Mouse (Mus musculus) layer of hippocampus, adult 2 months (tissue): ENCODE results near the gene Foxd2. TPM values are rescaled to one million over a fixed set of nuclear protein-coding genes. Genes with fewer than 3 reads are reported as not detected.

Experiments used
- DNase-seq, 2 experiments: peaks; one replicate each; pipeline ENCODE4 v3.0.0; 2022; ENCODE audit warnings: low spot score in 2 of 2
- H3K27ac ChIP-seq: fragments of 200-600 bp; 2 replicates; pipeline ENCODE4 v1.8.1; 2022
- H3K4me3 ChIP-seq: fragments of 200-600 bp; 2 replicates; pipeline ENCODE4 v1.8.1; 2022; ENCODE audit warnings: mild to moderate bottlenecking
- CTCF ChIP-seq: fragments of 200-600 bp; conservative IDR thresholded peaks from 2 replicates; pipeline ENCODE4 v1.8.1; 2022; ENCODE audit warnings: antibody characterized with exemption, mild to moderate bottlenecking, moderate library complexity
- long read RNA-seq, 2 experiments: library from polyadenylated mRNA; stranded (forward); transcript quantifications; one replicate each; pipeline ENCODE4 v2.0.0; 2021; ENCODE audit warnings: borderline mapping rate in 2 of 2
- total RNA-seq, 2 experiments: library from RNA; stranded (reverse); gene quantifications; 2 replicates each; pipeline ENCODE4 v1.2.3; 2021

Foxd2 gene
- under 1 TPM in 1 of 2 experiments, not detected in 1; 0.18 TPM for total RNA-seq
- long read RNA-seq, experiment 1, result 0 reads
- long read RNA-seq, experiment 2, result 0 reads

DNA sequence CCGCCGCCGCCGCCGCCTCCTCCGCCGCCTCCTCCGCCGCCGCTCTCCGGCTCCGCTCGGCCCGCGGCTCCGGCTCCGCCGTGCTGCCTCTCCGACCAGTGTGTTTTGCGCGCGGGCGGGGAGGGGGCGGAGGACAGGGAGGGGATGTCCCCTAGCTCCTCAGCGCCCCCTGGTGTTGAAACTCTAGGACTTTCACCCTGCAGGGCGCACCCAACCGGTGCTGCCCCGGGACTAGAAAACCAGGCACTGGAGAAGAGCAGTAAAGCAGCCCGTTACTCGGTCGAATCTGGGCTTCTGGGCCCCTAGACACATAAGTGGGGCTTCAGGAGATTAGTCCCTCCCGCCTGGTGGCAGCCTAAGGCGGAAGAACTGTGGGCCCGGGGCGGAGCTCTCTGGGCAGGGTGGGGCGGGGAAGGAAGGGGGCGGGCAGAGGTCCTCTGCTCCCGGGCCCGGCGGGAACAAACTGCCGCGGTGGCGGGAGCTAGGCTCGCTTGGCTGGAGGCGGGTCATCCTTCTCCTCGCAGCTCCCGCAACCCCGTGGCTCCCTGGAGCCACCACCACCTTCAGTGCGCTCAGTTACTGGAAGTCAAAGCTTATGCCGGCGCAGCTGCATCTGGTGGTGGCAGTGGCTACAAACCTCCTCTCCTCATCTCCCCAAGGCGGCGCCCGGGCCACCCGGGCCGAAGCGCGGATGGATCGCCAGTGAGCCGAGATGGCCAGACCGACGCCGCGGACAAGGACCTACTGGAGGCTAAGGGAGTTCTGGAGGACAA lies at the start of gene Foxd2:
Gene Foxd2, minus strand, starts transcription at position 45 of the 773 bp plus-strand sequence.
- DNase-seq, result peak; percentile 23 to 68
- Histone ChIP-seq H3K4me3 (peak within 1 kb of the TSS; percentile 50), H3K27ac (0 out of 2 replicates have a peak within 1 kb of the TSS, but pooled peaks have one; percentile 47)
- TF ChIP-seq CTCF, result peak; percentile 85

DNA sequence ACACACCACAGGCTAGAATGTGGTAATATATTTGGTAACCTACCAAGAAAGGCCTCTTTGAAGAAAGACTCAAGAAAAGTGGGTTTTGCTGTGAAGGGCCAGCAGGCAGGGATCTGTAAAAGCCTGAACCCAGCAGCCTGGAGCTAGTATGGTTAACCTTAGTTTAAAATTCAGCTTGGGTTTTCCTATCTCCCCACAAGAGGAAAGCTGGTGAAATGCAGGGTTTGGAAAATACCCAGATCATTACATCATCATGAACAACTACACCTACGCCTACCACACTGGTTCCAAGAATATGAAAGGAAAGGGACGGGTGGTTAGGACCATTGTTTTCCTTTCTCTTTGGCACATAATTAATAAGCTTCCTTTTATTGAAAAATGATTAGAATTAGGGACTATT lies 49.6 kb upstream of the Foxd2 start:
- peak overlapping the region; percentile 73 for H3K27ac ChIP-seq
- peak; percentile 13; the same call in 1 of the 2 replicates for TF ChIP-seq CTCF
- peak; percentile 30 to 56 for DNase-seq
- no peak overlapping the region for H3K4me3 ChIP-seq

DNA sequence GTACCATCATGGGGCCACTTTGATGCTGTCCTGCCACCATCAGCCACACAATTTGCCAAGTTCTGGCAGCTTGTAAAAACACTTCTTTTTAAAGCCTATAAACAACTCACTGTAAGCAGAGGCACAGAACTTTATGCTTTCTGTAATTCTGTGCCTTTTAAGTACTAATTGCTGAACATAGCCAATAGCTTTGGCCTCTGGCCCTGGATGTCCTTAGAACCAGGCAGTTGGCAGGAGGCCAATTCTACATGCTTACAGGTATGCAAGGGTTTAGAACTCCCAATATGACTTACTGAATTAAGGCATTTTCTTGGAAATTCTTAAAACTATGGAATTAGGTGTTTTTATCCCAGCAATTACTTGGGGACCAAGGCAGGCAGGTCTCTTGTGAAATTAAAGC lies 48.7 kb upstream of the Foxd2 start:
- no peak overlapping the region for H3K27ac ChIP-seq
- TF ChIP-seq CTCF, result no peak
- no peak for DNase-seq

DNA sequence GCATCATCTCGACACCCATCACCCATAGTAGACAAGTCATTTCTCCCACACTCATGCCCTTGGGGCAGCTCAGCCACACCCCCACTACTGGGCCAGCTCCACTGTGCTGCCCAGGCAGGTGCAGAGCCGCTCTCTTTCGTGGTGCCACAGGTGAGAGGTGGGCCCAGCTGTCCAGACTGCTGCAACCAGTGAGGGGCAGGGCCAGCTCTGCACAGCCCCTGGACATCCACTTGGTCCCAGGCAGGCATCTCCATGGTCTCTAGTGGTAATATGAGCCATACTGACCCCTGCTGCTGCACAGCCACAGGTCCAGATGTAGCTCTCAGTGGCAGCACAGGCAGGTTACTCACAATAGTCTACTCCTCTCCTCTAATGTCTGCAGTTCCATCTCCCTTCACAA lies 44.5 kb upstream of the Foxd2 start:
- DNase-seq, result no peak
- TF ChIP-seq CTCF, result no peak
- Histone ChIP-seq H3K27ac (no peak overlapping the region), H3K4me3 (no peak overlapping the region)

More for the DNA sequence above, 48.7 kb upstream of the Foxd2 start:
- H3K4me3 ChIP-seq, result no peak overlapping the region

DNA sequence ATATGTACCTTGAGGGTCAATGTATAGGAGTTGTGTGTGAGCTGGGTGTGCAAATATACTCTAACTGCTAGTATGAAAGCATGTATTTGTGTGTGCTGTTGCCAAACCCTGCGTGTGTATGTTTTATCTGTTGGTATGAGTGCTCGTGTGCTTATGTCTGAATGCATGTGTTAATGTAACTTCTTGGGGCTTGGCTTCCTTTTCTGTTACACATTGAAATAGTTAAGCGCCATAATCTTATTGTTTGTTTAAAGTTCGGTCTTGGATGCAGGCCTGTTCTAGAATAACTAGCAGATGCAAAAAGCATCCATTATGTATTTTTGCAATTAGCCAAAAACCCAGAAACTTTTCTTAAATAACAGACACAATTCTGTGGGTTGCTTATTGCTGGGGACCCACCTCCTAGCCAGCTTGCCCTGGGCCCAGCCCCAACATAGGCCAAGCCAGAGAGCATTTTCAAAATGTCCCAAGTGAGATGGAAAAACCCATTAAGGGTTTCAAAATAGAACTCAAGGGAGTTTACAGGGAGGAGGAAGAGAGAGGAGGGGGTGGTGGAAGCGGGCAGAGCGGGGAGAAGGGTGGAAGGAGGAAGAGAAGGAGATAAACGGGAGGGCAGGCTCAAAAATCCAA lies 39.3 kb upstream of the Foxd2 start:
- DNase-seq, result no peak
- TF ChIP-seq CTCF, result no peak
- Histone ChIP-seq H3K4me3 (no peak overlapping the region), H3K27ac (no peak overlapping the region)

DNA sequence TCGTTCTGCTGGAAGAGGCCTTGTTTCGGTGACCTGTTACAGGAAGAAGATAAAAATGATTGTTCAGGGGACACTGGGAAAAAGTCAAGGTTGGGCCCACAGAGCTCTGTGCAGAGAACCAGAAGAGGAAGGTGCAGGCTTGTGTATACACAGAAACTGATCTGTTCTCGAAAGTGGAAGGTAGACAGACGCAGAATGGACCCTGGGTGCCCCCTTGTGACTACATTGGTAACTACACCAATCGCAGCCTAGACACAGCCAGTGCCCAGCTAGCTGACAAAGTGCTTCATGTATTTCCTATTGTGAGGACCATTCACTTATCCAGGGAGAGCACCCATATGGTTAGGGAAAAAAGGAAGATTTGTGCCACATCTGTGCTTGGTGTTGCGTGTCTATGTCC lies 38.7 kb upstream of the Foxd2 start:
- peak; percentile 79 to 90 for DNase-seq
- TF ChIP-seq CTCF, result peak; percentile 98
- H3K4me3 ChIP-seq, result no peak overlapping the region

DNA sequence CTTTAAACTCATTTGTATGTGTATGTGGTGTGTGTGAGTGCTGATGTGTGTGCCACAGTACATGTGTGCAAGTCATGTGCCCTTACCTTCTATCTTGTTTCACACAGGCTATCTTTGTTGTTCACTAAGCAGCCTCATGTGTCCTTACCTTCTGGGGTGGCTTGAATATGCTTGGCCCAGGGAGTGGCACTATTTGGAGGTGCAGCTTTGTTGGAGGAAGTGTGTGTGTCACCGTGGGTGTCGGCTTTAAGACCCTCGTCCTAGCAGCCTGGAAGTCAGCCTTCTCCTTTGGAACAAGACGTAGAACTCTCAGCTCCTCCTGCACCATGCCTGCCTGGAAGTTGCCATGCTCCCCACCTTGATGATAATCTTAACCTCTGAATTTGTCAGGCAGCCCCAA lies 37.7 kb upstream of the Foxd2 start:
- no peak overlapping the region for H3K4me3 ChIP-seq
- no peak overlapping the region for H3K27ac ChIP-seq
- TF ChIP-seq CTCF, result no peak
- no peak for DNase-seq

More for the DNA sequence above, 38.7 kb upstream of the Foxd2 start:
- H3K27ac ChIP-seq, result no peak overlapping the region

DNA sequence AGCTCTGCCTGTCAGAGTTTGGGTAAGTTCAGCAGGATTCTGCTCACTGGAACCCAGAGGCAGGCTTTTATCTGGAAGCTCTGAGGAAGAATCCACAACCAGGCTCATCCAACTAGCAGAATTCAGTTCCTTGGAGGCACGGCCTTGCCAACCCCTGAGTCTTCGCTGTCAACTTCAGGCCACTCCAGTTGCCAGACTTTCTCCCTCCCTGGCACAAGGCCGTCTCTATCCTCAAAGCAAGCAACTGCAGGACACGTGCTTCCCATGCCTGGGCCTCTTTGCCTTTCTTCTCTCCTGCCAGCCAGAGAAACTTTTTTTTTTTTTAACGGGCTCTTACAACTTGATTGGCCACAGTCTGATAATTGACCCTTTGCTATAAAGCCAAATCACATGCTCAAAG lies 36.3 kb upstream of the Foxd2 start:
- TF ChIP-seq CTCF, result no peak
- Histone ChIP-seq H3K27ac (no peak overlapping the region), H3K4me3 (no peak overlapping the region)
- DNase-seq, result no peak

DNA sequence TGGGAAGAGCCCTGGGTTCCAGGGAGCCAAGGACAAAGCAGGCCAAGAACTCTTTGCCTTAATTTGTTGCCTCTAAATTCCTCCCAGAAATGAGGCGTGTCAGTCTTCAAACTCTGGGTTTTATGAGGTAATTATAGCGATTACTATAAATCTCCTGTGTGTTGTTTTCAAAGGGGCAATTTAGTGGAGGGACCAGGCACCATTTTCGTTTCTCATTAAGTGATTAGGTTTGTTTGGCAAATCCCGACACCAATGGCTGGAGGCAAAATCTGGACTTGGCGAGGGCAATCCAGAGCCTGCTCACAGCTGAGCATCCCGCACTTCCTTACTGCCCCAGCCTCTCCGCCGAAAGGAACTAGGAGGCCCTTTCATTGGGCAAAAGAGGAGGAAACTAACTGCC lies 33.9 kb upstream of the Foxd2 start:
- TF ChIP-seq CTCF, result no peak
- no peak for DNase-seq
- H3K27ac ChIP-seq, result no peak overlapping the region
- no peak overlapping the region for H3K4me3 ChIP-seq

DNA sequence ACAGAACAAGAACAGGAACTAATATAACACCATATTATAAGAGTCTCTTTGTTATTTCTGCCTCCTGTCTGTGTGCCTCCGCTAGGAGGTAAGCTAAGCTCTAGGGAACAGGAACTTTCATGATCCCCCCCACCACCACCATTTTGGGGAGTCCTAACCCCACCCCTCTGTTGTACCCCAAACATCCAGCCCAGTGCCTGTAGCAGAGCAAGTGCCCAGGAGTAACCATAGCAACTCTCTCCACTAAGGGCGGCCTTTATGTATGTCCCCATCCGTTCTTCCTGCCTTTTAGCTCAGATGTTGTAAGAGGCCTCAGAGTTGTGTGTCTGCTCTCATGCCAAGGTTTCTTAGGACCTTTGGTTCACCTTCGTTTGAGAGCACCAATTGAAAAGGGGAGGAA lies 33.4 kb upstream of the Foxd2 start:
- no peak for DNase-seq
- Histone ChIP-seq H3K4me3 (no peak overlapping the region), H3K27ac (no peak overlapping the region)
- no peak for TF ChIP-seq CTCF

DNA sequence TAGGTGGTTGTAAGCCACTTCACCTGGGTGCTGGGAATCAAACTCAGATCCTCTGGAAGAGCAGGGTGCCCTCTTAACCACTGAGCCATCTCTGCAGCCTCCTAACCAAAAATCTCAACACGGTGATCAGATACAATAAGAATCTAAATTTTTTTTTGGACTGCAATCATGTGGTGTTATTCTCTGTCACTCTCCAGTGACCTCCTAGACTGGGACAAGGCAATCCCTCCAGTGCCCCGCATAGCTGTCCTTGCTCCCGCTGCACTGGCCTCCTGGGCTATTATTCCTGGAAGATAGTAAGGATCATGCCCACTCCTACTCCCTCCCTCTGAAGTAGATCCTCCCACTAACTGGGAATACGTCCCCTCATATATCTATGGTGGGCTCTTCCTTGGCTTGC lies 32.6 kb upstream of the Foxd2 start:
- Histone ChIP-seq H3K27ac (no peak overlapping the region), H3K4me3 (no peak overlapping the region)
- DNase-seq, result no peak
- TF ChIP-seq CTCF, result no peak

DNA sequence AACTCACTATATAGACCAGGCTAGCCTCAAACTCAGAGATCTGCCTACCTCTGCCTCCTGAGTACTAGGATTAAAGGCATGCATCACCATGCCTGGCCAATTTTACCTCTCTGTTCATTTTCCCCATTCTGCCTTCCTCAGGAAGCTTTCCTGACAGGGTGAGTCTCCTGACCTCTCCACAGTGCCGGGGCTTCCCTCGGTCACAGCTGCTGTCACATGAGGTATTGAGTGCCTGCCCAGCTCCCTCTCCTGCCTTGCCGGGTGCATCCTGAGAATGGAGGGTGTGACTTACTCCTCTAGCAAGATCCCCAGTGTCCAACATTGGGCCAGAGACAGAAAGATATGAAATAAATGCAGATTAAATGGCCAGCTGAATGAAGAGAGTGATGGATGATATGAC lies 29.6 kb upstream of the Foxd2 start:
- Histone ChIP-seq H3K27ac (no peak overlapping the region), H3K4me3 (no peak overlapping the region)
- no peak for DNase-seq
- no peak for TF ChIP-seq CTCF

DNA sequence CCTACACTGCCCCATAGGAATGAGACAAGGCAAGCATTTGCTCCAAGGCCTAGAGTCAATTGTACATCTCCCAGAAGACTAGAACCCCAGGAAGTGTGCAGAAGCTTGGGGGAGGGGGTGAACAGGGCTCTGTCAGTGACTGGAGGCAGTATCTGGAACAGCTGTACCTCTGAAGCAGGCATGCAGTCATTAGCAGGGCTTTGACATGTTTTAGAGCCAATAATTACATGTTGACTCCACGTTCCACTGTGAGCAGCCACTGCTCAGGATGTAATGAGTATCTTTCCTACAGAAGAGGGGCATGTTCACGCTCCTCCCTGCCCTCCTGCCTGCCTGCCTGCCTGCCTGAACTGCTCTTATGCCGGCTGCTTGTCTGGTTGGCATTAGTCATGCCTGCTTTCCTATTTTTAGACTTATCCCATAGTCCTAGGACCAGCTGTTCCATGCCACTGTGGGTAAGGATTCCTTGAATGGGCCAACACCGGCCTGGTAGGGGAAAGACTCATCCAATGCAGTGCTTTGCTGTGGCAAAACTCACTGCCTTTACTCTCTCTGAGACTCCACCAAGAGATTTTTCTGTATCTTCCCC lies 28.9 kb upstream of the Foxd2 start:
- no peak overlapping the region for H3K4me3 ChIP-seq
- DNase-seq, result no peak
- no peak overlapping the region for H3K27ac ChIP-seq
- no peak for TF ChIP-seq CTCF

DNA sequence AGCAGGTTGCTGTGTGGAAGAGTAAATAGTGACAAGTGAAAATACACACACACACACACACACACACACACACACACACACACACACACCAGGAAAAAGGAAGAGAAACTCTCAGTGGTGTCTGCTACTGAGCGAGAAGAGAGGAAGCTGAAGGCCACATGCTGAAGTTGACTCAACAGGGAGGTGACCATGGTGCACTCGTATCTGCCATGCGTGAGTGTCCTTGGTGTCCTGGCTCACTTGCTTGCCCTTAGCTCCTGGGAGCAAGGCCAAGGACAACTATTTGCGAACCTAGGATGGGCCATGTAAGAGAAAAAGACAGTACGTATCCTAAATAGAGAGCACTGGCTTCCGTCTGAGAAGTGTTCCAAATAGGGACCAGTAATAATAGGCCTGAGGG lies 25.5 kb upstream of the Foxd2 start:
- DNase-seq, result no peak
- H3K27ac ChIP-seq, result no peak overlapping the region
- no peak overlapping the region for H3K4me3 ChIP-seq
- TF ChIP-seq CTCF, result no peak
